ENCODE assay signal across 10 mouse cellular contexts in genomic region chr9:91386502-91386890, GRCm38 (mm10). TPM values are rescaled to one million over a fixed set of nuclear protein-coding genes. Genes with fewer than 3 reads are reported as not detected.
DNase-seq lines count a peak whose midpoint lies in the region; ATAC-seq and TF ChIP-seq lines count a peak whose summit lies in the region.
"Had no signal": no experiment of that assay in that cellular context is flagged by ENCODE, and none has a peak within 500 bp of the region (broad histone marks: within the 10 kb centered on the region; RNA-seq: fewer than 3 reads in every experiment).

No protein-coding gene starts in this region.

- 21% methylated on average over 17 of the region's 17 CpGs for WGBS in cerebellum, adult 2 months
- 6% methylated on average over 17 of the region's 17 CpGs for WGBS in forebrain, postnatal 0 days
- 1% methylated on average over 17 of the region's 17 CpGs for WGBS in midbrain, embryonic 13.5 days

- H3K4me2 ChIP-seq in forebrain, postnatal 0 days (ENCODE audit: low read depth), result peak overlapping the region; percentile 8; the same call in 1 of the 2 replicates
- peak overlapping the region; percentile 70 for H3K4me2 ChIP-seq in midbrain, embryonic 13.5 days (replicated peaks)
- H3K4me2 ChIP-seq: liver, embryonic 12.5 days had no signal

- H3K27ac ChIP-seq in cerebellum, adult 2 months (ENCODE audit: insufficient read depth, low read length), result peak overlapping the region; percentile 97
- peak overlapping the region; percentile 35; the same call in 1 of the 2 replicates for H3K27ac ChIP-seq in forebrain, postnatal 0 days (ENCODE audit: low read depth, low read length)
- H3K27ac ChIP-seq in midbrain, embryonic 13.5 days, result peak overlapping the region; percentile 93
- H3K27ac ChIP-seq: liver, embryonic 12.5 days; macrophage had no signal

- no peaks in the 10 kb centered on the region for H3K36me3 ChIP-seq in forebrain, postnatal 0 days (ENCODE audit: insufficient read depth)
- no peaks in the 10 kb centered on the region for H3K36me3 ChIP-seq in midbrain, embryonic 13.5 days
- H3K36me3 ChIP-seq: liver, embryonic 12.5 days had no signal

- intact Hi-C loops in left cerebral cortex, postnatal 10 days (cut with DNase I), result no loop called here

- peak overlapping the region; percentile 52 for H3K4me3 ChIP-seq in cerebellum, adult 2 months (replicated peaks; ENCODE audit: insufficient read depth, low read depth, low read length)
- H3K4me3 ChIP-seq in forebrain, postnatal 0 days (ENCODE audit: low read depth, low read length), result peak overlapping the region; percentile 13; the same call in 1 of the 2 replicates
- H3K4me3 ChIP-seq in midbrain, embryonic 13.5 days (replicated peaks), result peak overlapping the region; percentile 20; the same call in 1 of the 2 replicates
- H3K4me3 ChIP-seq: liver, embryonic 12.5 days had no signal

- ATAC-seq in forebrain, postnatal 0 days, result no peak
- no peak for ATAC-seq in midbrain, embryonic 13.5 days
- ATAC-seq: liver, embryonic 12.5 days had no signal

- no peaks in the 10 kb centered on the region for H3K27me3 ChIP-seq in cerebellum, adult 2 months (ENCODE audit: control insufficient read depth, insufficient read depth, low read length)
- peaks cover 85% of the 10 kb centered on the region for H3K27me3 ChIP-seq in forebrain, postnatal 0 days (ENCODE audit: insufficient read depth, low read length)
- peaks cover 96% of the 10 kb centered on the region for H3K27me3 ChIP-seq in midbrain, embryonic 13.5 days

- no peak for TF ChIP-seq POLR2A in cerebellum, adult 2 months (IDR thresholded peaks at IDR 0.05; ENCODE audit: borderline replicate concordance, insufficient read depth, low read length)

- DNase-seq in cerebellum, adult 2 months, result peak; percentile 44 to 46
- DNase-seq in cerebellum, postnatal 10 days, result peak; percentile 80 to 83
- DNase-seq in forebrain, postnatal 0 days, result no peak
- no peak for DNase-seq in B cell, adult 2 months
- DNase-seq in layer of hippocampus, postnatal 14 days (ENCODE audit: low spot score in 2 of 2), result no peak
- DNase-seq in left cerebral cortex, postnatal 10 days (ENCODE audit: extremely low spot score in 1 of 2, low spot score in 2 of 2), result no peak
- DNase-seq: kidney, postnatal 4 days had no signal

- H3K9me3 ChIP-seq in forebrain, postnatal 0 days (ENCODE audit: low read length), result no peaks in the 10 kb centered on the region
- H3K9me3 ChIP-seq in midbrain, embryonic 13.5 days, result no peaks in the 10 kb centered on the region
- H3K9me3 ChIP-seq: liver, embryonic 12.5 days had no signal

- H3K9ac ChIP-seq in forebrain, postnatal 0 days, result no peak overlapping the region
- peak overlapping the region; percentile 52 for H3K9ac ChIP-seq in midbrain, embryonic 13.5 days (replicated peaks)
- H3K9ac ChIP-seq: liver, embryonic 12.5 days had no signal

- H3K4me1 ChIP-seq in cerebellum, adult 2 months (ENCODE audit: control insufficient read depth, insufficient read depth, low read length), result peaks cover 22% of the 10 kb centered on the region
- no peaks in the 10 kb centered on the region for H3K4me1 ChIP-seq in forebrain, postnatal 0 days (ENCODE audit: insufficient read depth)
- peaks cover 47% of the 10 kb centered on the region for H3K4me1 ChIP-seq in midbrain, embryonic 13.5 days (replicated peaks)
- H3K4me1 ChIP-seq: liver, embryonic 12.5 days had no signal

- no peak for TF ChIP-seq CTCF in cerebellum, adult 2 months (IDR thresholded peaks at IDR 0.05; ENCODE audit: borderline replicate concordance, insufficient read depth, low read depth, low read length)
- no peak for TF ChIP-seq CTCF in forebrain, postnatal 0 days (IDR thresholded peaks at IDR 0.05; ENCODE audit: low read depth)

RNA-seq across cellular contexts. Expression of gene Zic1, which starts 20.9 kb away (rescaled TPM):
- polyA plus RNA-seq in cerebellum, adult 2 months (2012; rRNA removed), result 1,121 and 1,289 TPM in 2 replicates
- 65.4 and 127 TPM in 2 replicates for total RNA-seq in forebrain, postnatal 0 days (2014; rRNA removed)
- polyA plus RNA-seq in forebrain, postnatal 0 days (2015; fragmentation: Nextera tagmentation; extraction: Ambion mirVana), result 4.4 and 8.9 TPM in 2 replicates
- 14.8 and 16.4 TPM in 2 replicates for polyA plus RNA-seq in midbrain, embryonic 13.5 days (2015; fragmentation: Nextera tagmentation; extraction: Ambion mirVana)
- 10 to 100 TPM; 28.5 to 30.0 TPM for total RNA-seq in layer of hippocampus, postnatal 14 days (2021)
- total RNA-seq in left cerebral cortex, postnatal 10 days (2021), result 10 to 100 TPM; 14.2 to 17.4 TPM
- polyA plus RNA-seq: liver, embryonic 12.5 days; macrophage had no signal

RNA-seq across cellular contexts. Expression of gene Zic4, which starts 24.3 kb away (rescaled TPM):
- polyA plus RNA-seq in cerebellum, adult 2 months (2012; rRNA removed), result 37.4 and 45.3 TPM in 2 replicates
- total RNA-seq in forebrain, postnatal 0 days (2014; rRNA removed), result 44.3 and 99.2 TPM in 2 replicates
- polyA plus RNA-seq in forebrain, postnatal 0 days (2015; fragmentation: Nextera tagmentation; extraction: Ambion mirVana), result 24.7 and 48.1 TPM in 2 replicates
- polyA plus RNA-seq in midbrain, embryonic 13.5 days (2015; fragmentation: Nextera tagmentation; extraction: Ambion mirVana), result 53.2 and 56.6 TPM in 2 replicates
- total RNA-seq in layer of hippocampus, postnatal 14 days (2021), result 1 to 10 TPM; 5.4 to 7.4 TPM
- 1 to 10 TPM; 3.4 to 4.6 TPM for total RNA-seq in left cerebral cortex, postnatal 10 days (2021)
- polyA plus RNA-seq: liver, embryonic 12.5 days; macrophage had no signal

Comparison
In these comparisons a context has a peak if more than half of its experiments do, and no peak if none do; other contexts are left out.
1. DNase-seq: peak in cerebellum, adult 2 months (2 of 2) and cerebellum, postnatal 10 days (2 of 2); none in forebrain, postnatal 0 days (single experiment), B cell, adult 2 months (0 of 2), layer of hippocampus, postnatal 14 days (0 of 2) and left cerebral cortex, postnatal 10 days (0 of 2).
2. H3K27ac ChIP-seq: peak in every context shown above with its lines; median percentile 97 in cerebellum, adult 2 months; 93 in midbrain, embryonic 13.5 days; 35 in forebrain, postnatal 0 days.
3. Peak in every context shown above with its lines, with median percentiles within 50 percentile points of each other: H3K4me3 ChIP-seq.